Mouse (Mus musculus) kidney, postnatal 0 days (tissue): Measurements from ENCODE around the gene Pam. TPM values are rescaled to one million over a fixed set of nuclear protein-coding genes. Genes with fewer than 3 reads are reported as not detected.
A peak's percentile ranks its signal among the peaks of the same experiment; 100 is the strongest.

Experiments
- ATAC-seq: fragments of 200-750 bp; cut with Nextera tagmentation; replicated peaks from 2 replicates; pipeline ENCODE4 v1.8.0; 2017; ENCODE audit warnings: low read depth, moderate number of reproducible peaks, moderate TSS enrichment, moderate library complexity; ENCODE audit not compliant: low FRiP score
- DNase-seq: peaks from one replicate; pipeline ENCODE4 v3.0.0-alpha.2; 2016; ENCODE audit warnings: low spot score
- H3K27ac ChIP-seq: fragments of 300-500 bp; sonication (generic); 2 replicates; pipeline ENCODE4 v1.5.1; 2014; ENCODE audit warnings: mild to moderate bottlenecking
- H3K27me3 ChIP-seq: fragments of 300-500 bp; sonication (generic); 2 replicates; pipeline ENCODE4 v1.6.1; 2014; ENCODE audit warnings: low read length, mixed read lengths; ENCODE audit not compliant: insufficient read depth
- H3K36me3 ChIP-seq: fragments of 300-500 bp; sonication (generic); 2 replicates; pipeline ENCODE4 v1.6.1; 2014; ENCODE audit warnings: low read length, mixed read lengths; ENCODE audit not compliant: insufficient read depth
- H3K4me1 ChIP-seq: fragments of 300-500 bp; sonication (generic); replicated peaks from 2 replicates; pipeline ENCODE4 v1.6.1; 2014; ENCODE audit warnings: antibody characterized with exemption, low read length, mixed read lengths; ENCODE audit not compliant: insufficient read depth
- H3K4me2 ChIP-seq: fragments of 300-500 bp; sonication (generic); 2 replicates; pipeline ENCODE4 v1.6.1; 2014; ENCODE audit warnings: mild to moderate bottlenecking, low read length, moderate library complexity, mixed read lengths
- H3K4me3 ChIP-seq: fragments of 300-500 bp; sonication (generic); replicated peaks from 2 replicates; pipeline ENCODE4 v1.5.1; 2014; ENCODE audit warnings: low read depth, low read length
- H3K9ac ChIP-seq: fragments of 300-500 bp; sonication (generic); 2 replicates; pipeline ENCODE4 v1.6.1; 2014; ENCODE audit warnings: low read depth, low read length
- H3K9me3 ChIP-seq: fragments of 300-500 bp; sonication (generic); replicated peaks from 2 replicates; pipeline ENCODE4 v1.6.1; 2016; ENCODE audit warnings: low read length, inconsistent platforms, mixed read lengths
- CTCF ChIP-seq: IDR thresholded peaks from 2 replicates; pipeline ENCODE4 v1.5.1; 2016; ENCODE audit warnings: antibody characterized with exemption, low read depth, mild to moderate bottlenecking, moderate library complexity
- WGBS: fragments of 180-500 bp; shearing (Covaris S2); extraction: QIAGEN DNeasy Blood & Tissue Kit; methylation state at CpG from one replicate; pipeline ENCODE4 v1.1.7; 2014; 5-methylcytosine and 5-hydroxymethylcytosine counted together
- polyA plus RNA-seq: library from polyadenylated mRNA; unstranded; fragments of >200 nt; fragmentation: Nextera tagmentation; extraction: Ambion mirVana; gene quantifications from 2 replicates; pipeline ENCODE4 v1.2.1, GENCODE M21; 2015

The Pam gene
- polyA plus RNA-seq, 1 experiment from 2014 or later: 67.6 TPM

DNA sequence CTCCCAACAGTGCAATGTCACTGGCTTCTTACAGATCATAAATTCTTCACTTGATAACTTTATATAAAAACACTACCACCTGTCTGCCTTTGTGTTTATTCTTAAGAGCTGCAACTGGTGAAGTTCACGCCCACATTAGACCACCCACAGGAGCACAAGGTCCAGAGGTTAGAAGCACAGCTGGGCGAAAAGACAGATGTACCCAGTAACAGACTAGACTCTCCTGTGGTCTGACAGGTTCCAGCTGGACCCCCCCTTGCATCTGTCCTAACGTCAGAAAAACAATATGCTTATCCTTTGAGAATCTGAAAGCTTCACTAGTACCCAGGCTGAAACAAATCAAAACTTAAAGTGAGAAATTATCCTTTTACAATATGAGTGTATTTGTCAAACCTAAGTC is 44.4 kb downstream of the Pam start:
- Histone ChIP-seq H3K4me1 (no peaks in the 10 kb centered on the region), H3K4me3 (no peak overlapping the region), H3K27ac (no peak overlapping the region), H3K9me3 (no peaks in the 10 kb centered on the region), H3K4me2 (no peak overlapping the region), H3K9ac (no peak overlapping the region), H3K36me3 (no peaks in the 10 kb centered on the region), H3K27me3 (no peaks in the 10 kb centered on the region)
- DNase-seq: peak; percentile 35
- 18% methylated on average over 3 of the region's 3 CpGs for WGBS
- ATAC-seq: peak; percentile 70
- TF ChIP-seq CTCF: no peak

DNA sequence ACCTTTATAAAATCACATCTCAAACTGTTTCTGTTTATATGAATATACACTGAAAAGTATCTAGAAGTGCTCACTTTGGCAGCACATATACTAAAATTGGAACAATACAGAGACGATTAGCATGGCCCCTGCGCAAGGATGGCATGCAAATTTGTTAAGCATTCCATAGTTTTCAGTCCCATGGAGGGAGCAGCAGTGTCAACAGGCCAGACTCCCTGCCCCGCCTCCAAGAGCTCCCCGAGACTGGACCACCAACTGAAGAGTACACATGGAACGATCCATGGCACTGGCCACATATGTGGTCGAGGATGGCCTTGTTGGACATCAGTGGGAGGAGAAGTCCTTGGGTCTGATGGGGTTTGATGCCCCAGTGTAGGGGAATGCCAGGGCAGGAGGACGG is 45.7 kb downstream of the Pam start:
- Histone ChIP-seq H3K4me1 (no peaks in the 10 kb centered on the region), H3K36me3 (no peaks in the 10 kb centered on the region), H3K9me3 (no peaks in the 10 kb centered on the region), H3K27ac (no peak overlapping the region), H3K9ac (no peak overlapping the region), H3K27me3 (no peaks in the 10 kb centered on the region), H3K4me3 (no peak overlapping the region), H3K4me2 (no peak overlapping the region)
- DNase-seq (no peak), ATAC-seq (no peak)
- no peak for TF ChIP-seq CTCF
- WGBS: 90% methylated on average over 7 of the region's 7 CpGs

DNA sequence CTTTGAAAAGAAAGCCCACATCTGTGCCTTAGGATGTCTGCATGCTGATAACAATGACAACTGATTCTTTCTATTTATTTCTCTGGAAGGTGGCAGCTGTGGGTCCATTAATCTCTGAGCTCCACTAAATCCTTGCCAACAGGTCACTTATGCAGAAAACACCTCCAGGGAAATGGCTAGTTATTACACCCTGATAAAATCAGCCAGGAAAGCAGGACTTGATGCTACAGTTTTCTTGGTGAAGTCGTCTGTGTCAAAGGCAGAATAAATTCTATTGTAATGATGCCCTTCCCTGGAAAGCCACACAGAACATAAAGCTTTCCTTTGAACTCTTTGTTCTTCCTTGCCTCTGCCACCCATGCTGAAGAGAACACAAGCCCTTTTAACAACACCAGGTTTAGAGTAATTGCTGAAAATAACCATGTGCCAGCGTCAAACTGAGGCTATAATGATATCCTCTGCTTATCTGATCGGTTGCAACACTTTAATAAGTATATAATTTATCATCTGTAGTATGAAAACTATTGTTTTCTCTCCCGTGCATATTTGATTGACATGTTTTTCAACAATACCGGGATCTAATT is 47.1 kb downstream of the Pam start:
- no peak overlapping the region for H3K4me2 ChIP-seq
- 21% methylated on average over 5 of the region's 5 CpGs for WGBS

DNA sequence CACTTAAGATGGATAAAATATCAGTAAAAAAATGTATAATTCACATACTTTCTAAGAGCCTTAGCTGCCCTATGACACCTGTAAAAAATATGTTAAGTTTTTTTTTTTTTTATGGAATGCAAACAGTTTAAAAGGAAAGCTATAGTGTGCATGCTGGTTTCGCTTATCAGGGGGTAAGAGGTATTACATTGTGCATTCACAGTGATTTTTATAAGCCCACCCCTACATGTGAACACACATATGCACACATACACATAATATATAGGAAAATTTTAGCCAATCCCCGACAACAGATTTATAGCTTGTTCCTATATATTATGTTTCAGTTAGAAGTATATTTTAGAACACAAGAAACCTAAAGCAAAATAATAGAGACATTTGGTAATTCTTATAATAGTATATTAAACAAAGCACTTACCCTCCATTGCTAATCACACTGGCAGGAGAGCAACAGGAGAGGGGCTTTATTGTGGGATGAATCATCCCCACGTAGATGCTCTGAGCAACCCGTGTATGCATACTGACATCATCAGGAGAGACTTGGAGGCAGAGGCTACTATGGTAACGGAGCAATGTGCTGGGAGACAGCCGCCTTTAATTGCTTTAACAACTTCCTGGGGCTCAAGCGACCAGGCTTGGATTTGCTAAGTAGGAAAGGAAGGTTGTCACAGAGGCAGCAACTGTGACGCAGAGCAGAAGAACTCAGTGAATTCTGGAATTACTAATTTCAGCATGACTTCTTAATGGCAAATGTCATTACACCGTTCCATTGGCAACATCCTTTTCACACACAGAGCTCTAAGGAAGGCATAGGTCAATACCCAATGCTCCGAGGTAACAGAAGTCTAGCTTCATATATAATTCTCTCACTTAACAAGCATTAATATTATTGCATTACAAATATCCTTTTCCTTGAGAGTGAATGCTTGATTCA is 47.9 kb downstream of the Pam start:
- Histone ChIP-seq H3K4me3 (no peak overlapping the region), H3K9ac (no peak overlapping the region), H3K9me3 (no peaks in the 10 kb centered on the region), H3K27ac (no peak overlapping the region), H3K4me2 (no peak overlapping the region), H3K27me3 (no peaks in the 10 kb centered on the region), H3K4me1 (no peaks in the 10 kb centered on the region), H3K36me3 (no peaks in the 10 kb centered on the region)
- DNase-seq (peak; percentile 57), ATAC-seq (no peak; the same call in 1 of the 2 replicates)
- WGBS: 25% methylated on average over 10 of the region's 10 CpGs
- no peak for TF ChIP-seq CTCF

More for the DNA sequence above, 47.1 kb downstream of the Pam start:
- DNase-seq: no peak
- H3K27ac ChIP-seq: no peak overlapping the region
- no peaks in the 10 kb centered on the region for H3K36me3 ChIP-seq
- no peak overlapping the region for H3K4me3 ChIP-seq
- no peaks in the 10 kb centered on the region for H3K9me3 ChIP-seq
- no peaks in the 10 kb centered on the region for H3K4me1 ChIP-seq
- no peak for TF ChIP-seq CTCF
- H3K27me3 ChIP-seq: no peaks in the 10 kb centered on the region
- H3K9ac ChIP-seq: no peak overlapping the region
- ATAC-seq: no peak

GRCm38 (mm10) chr1:98042425-98042824 is 53.0 kb downstream of the Pam start:
- Histone ChIP-seq H3K4me1 (no peaks in the 10 kb centered on the region), H3K9ac (no peak overlapping the region), H3K4me3 (no peak overlapping the region), H3K27me3 (no peaks in the 10 kb centered on the region), H3K27ac (no peak overlapping the region), H3K4me2 (no peak overlapping the region), H3K9me3 (no peaks in the 10 kb centered on the region), H3K36me3 (no peaks in the 10 kb centered on the region)
- 88% methylated on average over 2 of the region's 2 CpGs for WGBS
- DNase-seq: no peak
- no peak for TF ChIP-seq CTCF
- no peak for ATAC-seq

DNA sequence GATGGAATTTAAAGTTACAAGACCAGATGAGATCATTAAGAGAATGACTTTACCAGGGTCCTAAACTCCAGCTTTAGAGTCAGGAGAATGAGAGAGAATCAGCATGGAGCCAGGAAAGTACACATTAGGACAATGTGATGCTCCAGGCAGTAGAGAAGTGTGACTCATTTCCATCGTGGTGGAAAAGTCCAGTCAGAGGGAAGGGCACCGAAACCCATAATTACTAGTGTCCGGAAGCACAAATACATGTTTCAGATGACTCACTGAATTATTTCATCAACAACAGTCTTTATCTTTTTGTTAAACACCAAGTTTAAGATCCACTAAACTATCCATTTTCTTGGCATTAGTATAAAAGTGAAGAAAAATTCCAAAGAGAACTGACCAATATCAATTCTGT is 57.2 kb downstream of the Pam start:
- TF ChIP-seq CTCF: no peak
- 78% methylated on average over 3 of the region's 3 CpGs for WGBS
- DNase-seq (no peak), ATAC-seq (no peak)
- Histone ChIP-seq H3K4me3 (no peak overlapping the region), H3K9me3 (no peaks in the 10 kb centered on the region), H3K4me1 (no peaks in the 10 kb centered on the region), H3K36me3 (no peaks in the 10 kb centered on the region), H3K27me3 (no peaks in the 10 kb centered on the region), H3K27ac (no peak overlapping the region), H3K9ac (no peak overlapping the region), H3K4me2 (no peak overlapping the region)
